Mouse (Mus musculus): ENCODE measurements around the gene Dnajc11. TPM values are rescaled to one million over a fixed set of nuclear protein-coding genes. Genes with fewer than 3 reads are reported as not detected.
A peak's percentile ranks its signal among the peaks of the same experiment; 100 is the strongest.

The Dnajc11 gene
- polyA plus RNA-seq, 1 experiment from 2014 or later = 57.8 TPM

- Histone ChIP-seq H3K27ac (ENCODE audit: low read depth, low read length) (peak overlapping the region; percentile 96), H3K9me3 (replicated peaks; ENCODE audit: control insufficient read depth, low read length) (no peaks in the 10 kb centered on the region), H3K27me3 (ENCODE audit: control insufficient read depth, insufficient read depth, low read length) (no peaks in the 10 kb centered on the region), H3K9ac (ENCODE audit: low read depth, low read length) (peak overlapping the region; percentile 94), H3K4me1 (ENCODE audit: control insufficient read depth, insufficient read depth, low read length) (peaks cover 38% of the 10 kb centered on the region), H3K4me3 (ENCODE audit: low read depth, low read length) (peak overlapping the region; percentile 91), H3K4me2 (peak overlapping the region; percentile 99), H3K36me3 (ENCODE audit: control insufficient read depth, insufficient read depth, low read length) (peaks cover 2% of the 10 kb centered on the region; the same call in 1 of the 2 replicates)
- WGBS (ENCODE audit: insufficient replicate concordance) = 8% methylated on average over 8 of the region's 8 CpGs
- ATAC-seq (replicated peaks; ENCODE audit: insufficient number of reproducible peaks, low FRiP score, low TSS enrichment) = 0 out of 2 replicates have a peak, but pooled peaks have one; percentile 27
Measured at GRCm38 (mm10) chr4:152007481-152008147, 74.1 kb downstream of the Dnajc11 start.

GRCm38 (mm10) chr4:152008148-152008500, 74.6 kb downstream of the Dnajc11 start:
- Histone ChIP-seq H3K27me3 (ENCODE audit: control insufficient read depth, insufficient read depth, low read length) (no peaks in the 10 kb centered on the region), H3K4me3 (ENCODE audit: low read depth, low read length) (peak overlapping the region; percentile 91), H3K9ac (ENCODE audit: low read depth, low read length) (peak overlapping the region; percentile 94), H3K36me3 (ENCODE audit: control insufficient read depth, insufficient read depth, low read length) (peaks cover 5% of the 10 kb centered on the region), H3K4me2 (peak overlapping the region; percentile 99), H3K4me1 (ENCODE audit: control insufficient read depth, insufficient read depth, low read length) (peaks cover 43% of the 10 kb centered on the region), H3K9me3 (replicated peaks; ENCODE audit: control insufficient read depth, low read length) (no peaks in the 10 kb centered on the region), H3K27ac (ENCODE audit: low read depth, low read length) (peak overlapping the region; percentile 96)
- WGBS (ENCODE audit: insufficient replicate concordance) = under 1% methylated on average over 14 of the region's 14 CpGs
- ATAC-seq (replicated peaks; ENCODE audit: insufficient number of reproducible peaks, low FRiP score, low TSS enrichment) = no peak; the same call in 1 of the 2 replicates

- under 1% methylated on average over 45 of the region's 45 CpGs for WGBS (ENCODE audit: insufficient replicate concordance)
- ATAC-seq (replicated peaks; ENCODE audit: insufficient number of reproducible peaks, low FRiP score, low TSS enrichment) = peak; percentile 82
- H3K9ac ChIP-seq (ENCODE audit: low read depth, low read length) = peak within 1 kb of the TSS; percentile 94
- H3K36me3 ChIP-seq (ENCODE audit: control insufficient read depth, insufficient read depth, low read length) = peaks cover 5% of the 10 kb centered on the region
- peaks cover 48% of the 10 kb centered on the region for H3K4me1 ChIP-seq (ENCODE audit: control insufficient read depth, insufficient read depth, low read length)
- peak within 1 kb of the TSS; percentile 91 for H3K4me3 ChIP-seq (ENCODE audit: low read depth, low read length)
- no peaks in the 10 kb centered on the region for H3K27me3 ChIP-seq (ENCODE audit: control insufficient read depth, insufficient read depth, low read length)
- H3K9me3 ChIP-seq (replicated peaks; ENCODE audit: control insufficient read depth, low read length) = no peaks in the 10 kb centered on the region
- H3K27ac ChIP-seq (ENCODE audit: low read depth, low read length) = peak within 1 kb of the TSS; percentile 96
- H3K4me2 ChIP-seq = peak within 1 kb of the TSS; percentile 99
Measured at GRCm38 (mm10) chr4:152008622-152009075, 75.2 kb downstream of the Dnajc11 start, which contains the start of gene Klhl21. Gene Klhl21 (plus strand): TSS chr4:152008803.

- peak; percentile 31 for ATAC-seq (replicated peaks; ENCODE audit: insufficient number of reproducible peaks, low FRiP score, low TSS enrichment)
- H3K9me3 ChIP-seq (replicated peaks; ENCODE audit: control insufficient read depth, low read length) = no peaks in the 10 kb centered on the region
- WGBS (ENCODE audit: insufficient replicate concordance) = under 1% methylated on average over 106 of the region's 115 CpGs
- peak overlapping the region; percentile 91 for H3K4me3 ChIP-seq (ENCODE audit: low read depth, low read length)
- H3K9ac ChIP-seq (ENCODE audit: low read depth, low read length) = peak overlapping the region; percentile 94
- H3K4me2 ChIP-seq = peak overlapping the region; percentile 99
- peaks cover 9% of the 10 kb centered on the region for H3K36me3 ChIP-seq (ENCODE audit: control insufficient read depth, insufficient read depth, low read length)
- H3K4me1 ChIP-seq (ENCODE audit: control insufficient read depth, insufficient read depth, low read length) = peaks cover 49% of the 10 kb centered on the region
- H3K27me3 ChIP-seq (ENCODE audit: control insufficient read depth, insufficient read depth, low read length) = no peaks in the 10 kb centered on the region
- H3K27ac ChIP-seq (ENCODE audit: low read depth, low read length) = peak overlapping the region; percentile 96
Measured at GRCm38 (mm10) chr4:152009076-152010051, 75.9 kb downstream of the Dnajc11 start.

- peaks cover 49% of the 10 kb centered on the region for H3K4me1 ChIP-seq (ENCODE audit: control insufficient read depth, insufficient read depth, low read length)
- peak overlapping the region; percentile 99 for H3K4me2 ChIP-seq
- H3K4me3 ChIP-seq (ENCODE audit: low read depth, low read length) = peak overlapping the region; percentile 91
- peaks cover 14% of the 10 kb centered on the region for H3K36me3 ChIP-seq (ENCODE audit: control insufficient read depth, insufficient read depth, low read length)
- WGBS (ENCODE audit: insufficient replicate concordance) = 0% methylated on average over 10 of the region's 10 CpGs
- H3K9ac ChIP-seq (ENCODE audit: low read depth, low read length) = peak overlapping the region; percentile 94
- ATAC-seq (replicated peaks; ENCODE audit: insufficient number of reproducible peaks, low FRiP score, low TSS enrichment) = peak; percentile 37
- no peaks in the 10 kb centered on the region for H3K9me3 ChIP-seq (replicated peaks; ENCODE audit: control insufficient read depth, low read length)
- peak overlapping the region; percentile 96 for H3K27ac ChIP-seq (ENCODE audit: low read depth, low read length)
- H3K27me3 ChIP-seq (ENCODE audit: control insufficient read depth, insufficient read depth, low read length) = no peaks in the 10 kb centered on the region
Measured at GRCm38 (mm10) chr4:152010091-152010706, 76.7 kb downstream of the Dnajc11 start.

GRCm38 (mm10) chr4:152010707-152011134, 77.2 kb downstream of the Dnajc11 start:
- Histone ChIP-seq H3K4me1 (ENCODE audit: control insufficient read depth, insufficient read depth, low read length) (peaks cover 49% of the 10 kb centered on the region), H3K4me3 (ENCODE audit: low read depth, low read length) (peak overlapping the region; percentile 91), H3K27me3 (ENCODE audit: control insufficient read depth, insufficient read depth, low read length) (no peaks in the 10 kb centered on the region), H3K9me3 (replicated peaks; ENCODE audit: control insufficient read depth, low read length) (no peaks in the 10 kb centered on the region), H3K36me3 (ENCODE audit: control insufficient read depth, insufficient read depth, low read length) (peaks cover 19% of the 10 kb centered on the region), H3K4me2 (peak overlapping the region; percentile 99), H3K9ac (ENCODE audit: low read depth, low read length) (peak overlapping the region; percentile 94), H3K27ac (ENCODE audit: low read depth, low read length) (peak overlapping the region; percentile 96)
- ATAC-seq (replicated peaks; ENCODE audit: insufficient number of reproducible peaks, low FRiP score, low TSS enrichment) = no peak; the same call in 1 of the 2 replicates
- WGBS (ENCODE audit: insufficient replicate concordance) = 8% methylated on average over 13 of the region's 13 CpGs

- H3K27me3 ChIP-seq (ENCODE audit: control insufficient read depth, insufficient read depth, low read length) = no peaks in the 10 kb centered on the region
- ATAC-seq (replicated peaks; ENCODE audit: insufficient number of reproducible peaks, low FRiP score, low TSS enrichment) = no peak
- peaks cover 49% of the 10 kb centered on the region for H3K4me1 ChIP-seq (ENCODE audit: control insufficient read depth, insufficient read depth, low read length)
- peak overlapping the region; percentile 99 for H3K4me2 ChIP-seq
- no peaks in the 10 kb centered on the region for H3K9me3 ChIP-seq (replicated peaks; ENCODE audit: control insufficient read depth, low read length)
- peak overlapping the region; percentile 96 for H3K27ac ChIP-seq (ENCODE audit: low read depth, low read length)
- peak overlapping the region; percentile 94 for H3K9ac ChIP-seq (ENCODE audit: low read depth, low read length)
- peak overlapping the region; percentile 91 for H3K4me3 ChIP-seq (ENCODE audit: low read depth, low read length)
- peaks cover 23% of the 10 kb centered on the region for H3K36me3 ChIP-seq (ENCODE audit: control insufficient read depth, insufficient read depth, low read length)
- WGBS (ENCODE audit: insufficient replicate concordance) = 53% methylated on average over 8 of the region's 8 CpGs
Measured at GRCm38 (mm10) chr4:152011171-152011760, 77.8 kb downstream of the Dnajc11 start.

- H3K27ac ChIP-seq (ENCODE audit: low read depth, low read length) = no peak overlapping the region
- ATAC-seq (replicated peaks; ENCODE audit: insufficient number of reproducible peaks, low FRiP score, low TSS enrichment) = no peak
- H3K4me2 ChIP-seq = peak overlapping the region; percentile 99
- H3K4me1 ChIP-seq (ENCODE audit: control insufficient read depth, insufficient read depth, low read length) = peaks cover 46% of the 10 kb centered on the region
- peak overlapping the region; percentile 91 for H3K4me3 ChIP-seq (ENCODE audit: low read depth, low read length)
- H3K9ac ChIP-seq (ENCODE audit: low read depth, low read length) = peak overlapping the region; percentile 28; the same call in 1 of the 2 replicates
- WGBS (ENCODE audit: insufficient replicate concordance) = 85% methylated on average over 16 of the region's 16 CpGs
- no peaks in the 10 kb centered on the region for H3K27me3 ChIP-seq (ENCODE audit: control insufficient read depth, insufficient read depth, low read length)
- H3K9me3 ChIP-seq (replicated peaks; ENCODE audit: control insufficient read depth, low read length) = no peaks in the 10 kb centered on the region
- peaks cover 23% of the 10 kb centered on the region for H3K36me3 ChIP-seq (ENCODE audit: control insufficient read depth, insufficient read depth, low read length)
Measured at GRCm38 (mm10) chr4:152012109-152012508, 78.6 kb downstream of the Dnajc11 start.

Data from heart, embryonic 11.5 days (tissue).